Mouse (Mus musculus) neutrophil, adult 5-6 weeks (primary cell): ENCODE data around the gene Pkn1. TPM values are rescaled to one million over a fixed set of nuclear protein-coding genes. Genes with fewer than 3 reads are reported as not detected.

Experiments
- ATAC-seq: fragments of 151-379, 151-347 bp; 2 replicates; pipeline ENCODE4 v1.8.0; 2017; ENCODE audit warnings: mild to moderate bottlenecking, moderate TSS enrichment; ENCODE audit not compliant: insufficient number of reproducible peaks, poor library complexity, low FRiP score, severe bottlenecking; ENCODE audit errors: extremely low read depth
- total RNA-seq: library from RNA; stranded (forward); fragments of 200-1000 nt; gene quantifications from 2 replicates; pipeline ENCODE4 v1.2.3, GENCODE M21; 2017

The Pkn1 gene
- total RNA-seq, 1 experiment from 2014 or later, result 387 TPM

DNA sequence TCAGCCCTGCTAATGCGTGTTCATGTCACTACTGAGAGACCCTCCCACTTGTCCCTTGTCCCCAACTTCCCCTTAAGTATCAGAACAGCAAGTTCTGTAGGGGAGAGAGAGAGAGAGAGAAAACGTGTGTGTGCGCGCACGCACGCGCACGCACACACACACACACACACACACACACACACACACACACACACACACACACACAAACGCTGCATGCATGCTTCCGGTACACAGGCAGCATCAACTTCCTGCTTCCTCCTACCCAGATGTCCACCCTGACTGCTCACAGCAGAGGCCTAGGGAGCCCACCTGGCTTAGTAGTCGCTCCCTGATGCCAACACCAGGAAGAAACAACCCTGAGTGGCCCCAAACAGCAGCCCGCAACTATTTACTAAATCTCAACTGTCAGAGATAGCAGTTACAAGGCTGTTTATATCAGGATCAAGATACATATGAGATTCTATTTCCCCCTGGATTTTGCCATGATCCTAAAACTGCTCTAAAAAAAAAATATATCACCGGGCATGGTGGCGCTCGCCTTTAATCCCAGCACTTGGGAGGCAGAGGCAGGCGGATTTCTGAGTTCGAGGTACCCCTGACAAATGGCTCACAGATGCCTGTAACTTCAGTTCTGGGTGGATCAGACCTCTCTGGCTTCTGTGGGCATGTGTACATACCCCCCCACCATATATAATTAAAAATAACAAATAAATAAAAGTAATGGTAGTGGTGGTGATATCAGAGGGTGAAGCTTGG is 3.5 kb downstream of the Pkn1 start:
- peak; percentile 25; the same call in 1 of the 2 replicates for ATAC-seq

DNA sequence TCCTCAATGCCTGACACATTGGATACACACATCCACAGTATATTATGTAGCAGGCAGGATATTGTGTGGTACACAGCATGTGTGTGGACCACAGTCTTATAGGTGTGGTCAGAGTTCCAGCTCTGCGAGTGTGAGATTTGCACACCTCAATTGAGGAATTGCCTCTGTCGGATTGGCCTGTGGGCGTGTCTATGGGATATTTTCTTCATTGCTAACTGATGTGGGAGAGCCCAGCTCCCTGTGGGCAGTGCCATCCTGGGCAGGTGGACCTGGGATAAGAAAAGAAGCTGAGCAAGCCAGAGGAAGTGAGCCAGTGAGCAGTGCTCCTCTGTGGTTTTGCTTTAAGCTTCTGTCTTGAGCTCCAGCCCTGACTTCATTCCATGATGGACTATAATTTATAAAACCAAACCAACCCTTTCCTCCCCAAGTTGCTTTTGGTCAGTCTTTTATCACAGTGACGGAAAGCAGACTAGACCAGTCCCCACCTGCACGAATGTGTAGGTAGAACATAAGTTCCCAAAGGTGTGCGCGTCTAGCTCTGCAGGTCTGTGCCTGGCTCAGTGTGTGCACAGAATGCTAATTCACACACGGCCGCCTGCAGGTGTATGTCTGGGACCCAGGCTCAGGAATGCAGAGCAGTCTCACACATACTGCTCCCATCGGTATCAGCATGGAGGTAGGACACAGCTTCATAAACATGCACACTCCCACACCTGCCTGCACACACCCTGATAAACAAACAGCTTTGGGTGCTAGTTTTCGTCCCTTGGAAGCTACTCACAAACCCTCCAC is 4.4 kb downstream of the Pkn1 start:
- no peak for ATAC-seq

DNA sequence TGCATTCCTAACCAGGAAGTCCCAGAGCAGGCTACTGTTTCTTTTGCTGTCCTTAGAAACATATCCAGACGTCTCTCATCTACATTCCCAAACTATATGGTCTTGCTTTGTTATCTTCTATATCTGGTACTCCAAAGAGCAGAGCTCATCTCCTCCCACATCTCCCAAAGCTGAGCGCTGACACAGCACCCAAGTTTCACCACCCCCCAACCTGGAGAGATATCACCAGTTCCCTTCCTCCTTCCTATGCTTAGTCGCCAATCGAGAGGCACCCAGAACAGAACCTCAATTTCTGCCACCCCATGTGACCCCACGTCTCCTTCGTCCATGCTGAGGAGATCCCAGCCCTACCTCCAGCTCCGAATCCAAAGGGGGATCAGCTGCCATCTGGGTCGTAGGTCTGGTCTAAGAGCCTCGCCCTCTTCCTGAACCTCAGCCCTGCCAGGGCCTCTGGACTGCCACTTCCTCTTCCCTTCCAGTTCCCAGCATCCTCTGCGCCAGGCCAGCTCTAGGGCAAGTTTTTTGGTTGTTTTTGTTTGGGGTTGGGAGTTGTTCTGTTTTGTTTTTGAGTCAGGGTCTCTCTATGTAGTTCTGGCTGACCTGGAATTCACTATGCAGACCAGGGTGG is 5.3 kb downstream of the Pkn1 start:
- 0 out of 2 replicates have a peak, but pooled peaks have one; percentile 23 for ATAC-seq

DNA sequence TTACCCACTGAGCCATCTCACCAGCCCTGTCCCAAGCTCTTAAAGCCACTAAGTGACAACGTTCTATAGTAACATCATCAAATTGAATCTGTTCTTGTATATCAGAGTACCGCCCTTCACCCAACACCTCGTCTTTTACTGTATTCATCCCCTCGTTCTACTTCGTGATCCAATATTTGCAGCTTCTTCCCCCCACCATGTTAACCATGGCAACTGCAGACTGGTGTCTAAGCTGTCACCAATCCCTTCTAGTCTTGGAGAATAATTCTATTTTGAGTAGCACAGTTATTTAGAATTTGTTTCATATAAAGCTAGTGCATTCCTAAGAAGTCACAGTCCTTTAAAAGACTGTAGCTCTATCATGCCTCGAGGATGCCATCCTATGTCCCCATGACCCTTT is 9.7 kb downstream of the Pkn1 start:
- no peak for ATAC-seq

DNA sequence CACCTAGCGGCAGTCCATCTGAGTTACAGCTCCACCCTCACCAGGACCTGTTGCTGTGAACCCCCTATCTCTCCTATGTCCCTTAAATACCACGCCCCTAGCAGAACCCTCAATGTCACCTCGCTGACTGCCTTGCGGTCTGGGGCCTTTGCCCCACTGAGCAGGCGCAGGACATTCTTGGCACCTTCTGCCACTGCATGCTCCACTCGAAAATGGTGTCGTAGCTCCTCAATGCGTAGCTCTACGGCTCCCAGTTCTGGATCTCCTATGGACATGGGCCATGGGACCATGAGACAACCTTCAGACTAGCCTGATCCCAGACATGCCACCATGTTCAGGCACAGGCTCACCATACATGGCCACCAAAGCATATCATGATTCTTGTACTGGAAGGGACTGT is 14.5 kb downstream of the Pkn1 start:
- no peak for ATAC-seq

DNA sequence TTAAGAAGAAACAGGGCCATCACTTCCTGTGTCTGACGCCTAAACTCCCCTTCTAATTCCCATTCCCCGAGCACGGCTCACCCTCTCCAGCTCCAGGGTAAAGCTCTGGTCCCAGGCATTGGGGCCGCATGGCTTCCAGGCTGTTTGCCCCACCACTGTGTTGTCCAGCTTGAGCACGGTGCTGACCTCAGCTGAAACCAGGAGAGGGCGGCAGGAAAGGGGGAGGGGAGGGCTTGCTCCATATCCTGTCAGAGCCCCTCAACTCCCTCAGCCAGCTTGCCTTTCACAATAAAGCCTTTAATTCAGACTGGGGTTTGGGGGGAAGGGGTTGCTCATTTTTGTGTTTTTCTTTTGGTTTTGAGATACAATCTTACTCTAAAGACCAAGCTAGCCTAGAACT is 17.9 kb downstream of the Pkn1 start:
- ATAC-seq, result no peak

DNA sequence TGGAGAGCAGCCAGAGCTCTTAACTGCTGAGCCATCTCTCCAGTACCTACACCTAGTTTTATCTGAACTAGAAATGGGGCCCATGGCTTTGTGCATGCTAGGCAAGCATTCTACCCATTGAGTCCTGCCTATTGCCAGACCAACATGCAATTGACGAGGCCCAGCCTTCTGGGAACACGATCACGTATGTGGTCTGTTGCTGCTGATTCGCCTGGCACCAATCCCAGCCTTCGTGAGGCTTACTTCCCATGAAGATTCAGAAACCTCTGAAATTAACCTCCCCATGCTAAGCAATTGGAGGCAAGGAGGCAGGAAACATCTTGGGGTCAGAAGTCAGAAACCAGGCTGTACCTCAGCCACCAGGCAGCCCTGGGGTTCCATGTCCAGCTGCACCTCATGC is 18.4 kb downstream of the Pkn1 start:
- ATAC-seq, result no peak

DNA sequence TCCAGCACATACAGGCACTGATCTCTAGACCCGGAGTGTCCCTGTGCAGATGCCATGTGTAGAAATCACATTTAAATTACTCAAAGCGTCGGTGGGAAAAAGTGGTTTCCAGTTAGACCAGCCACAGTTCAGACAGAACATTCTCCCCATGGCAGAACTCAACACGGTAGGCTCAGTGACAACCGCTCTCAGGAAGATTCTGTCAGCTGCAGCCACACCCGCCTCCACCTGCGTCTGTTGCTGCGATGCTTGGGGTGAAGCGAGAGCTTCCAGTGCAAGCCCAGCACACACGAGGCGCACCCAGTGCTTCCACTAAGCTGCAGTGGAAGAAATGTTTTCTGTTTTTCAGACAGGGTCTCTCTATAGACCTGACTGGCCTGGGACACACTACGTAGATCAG is 19.1 kb downstream of the Pkn1 start:
- ATAC-seq, result no peak

DNA sequence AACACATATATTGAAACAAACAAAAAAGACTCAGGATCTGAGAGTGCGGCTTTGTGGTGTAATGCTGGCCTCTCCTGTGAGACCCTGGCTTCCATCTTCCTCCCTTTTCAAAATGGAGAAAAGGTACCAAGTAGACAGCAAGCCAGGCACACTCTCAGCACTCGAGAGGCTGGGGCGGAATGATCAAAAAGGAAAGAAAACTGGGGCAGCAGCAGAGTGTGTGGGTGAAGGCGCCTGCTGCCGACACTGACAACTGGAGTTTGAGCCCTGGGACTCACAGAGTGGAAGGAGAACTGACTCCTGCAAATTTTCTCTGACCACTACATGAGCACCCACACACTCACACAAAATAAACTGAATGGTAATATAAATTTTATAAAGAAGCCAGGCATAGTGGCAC is 24.5 kb downstream of the Pkn1 start:
- no peak for ATAC-seq

DNA sequence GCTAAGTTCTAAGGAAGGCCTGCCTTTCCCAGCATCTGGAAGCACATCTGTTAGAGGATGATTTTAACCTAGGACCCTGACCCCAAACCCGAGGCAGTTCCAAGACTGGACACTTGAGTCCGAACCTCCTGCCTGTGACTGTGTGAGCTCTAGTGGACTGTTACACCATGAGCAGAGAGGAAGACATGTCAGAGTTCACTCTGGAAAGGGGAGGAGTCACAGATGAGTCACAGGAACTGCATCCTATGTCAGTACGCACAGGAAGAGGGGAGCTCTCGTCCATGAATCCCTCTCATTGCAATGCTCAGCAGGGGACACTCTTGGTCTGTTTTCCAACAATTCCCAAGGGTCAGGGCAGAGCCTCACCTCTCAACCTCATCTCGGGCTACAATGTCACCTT is 26.0 kb downstream of the Pkn1 start:
- ATAC-seq, result no peak

DNA sequence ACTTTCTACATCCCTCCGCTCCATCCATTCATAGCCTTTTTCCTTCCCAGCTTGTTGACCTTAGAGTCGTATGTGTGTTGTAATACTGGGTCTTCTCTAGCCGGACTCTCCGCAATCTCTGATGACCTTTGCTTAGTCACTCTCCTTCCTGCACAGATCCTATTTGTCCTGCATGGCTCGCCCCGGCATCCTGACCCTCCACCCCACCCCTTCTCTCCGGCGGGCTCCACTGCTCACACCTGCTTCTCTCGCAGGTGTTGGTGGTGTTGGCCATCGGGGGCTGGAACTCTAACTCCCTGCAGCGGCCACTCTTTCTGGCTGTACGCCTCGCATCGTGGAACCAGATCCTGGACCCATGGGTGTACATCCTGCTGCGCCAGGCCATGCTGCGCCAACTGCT is 30.0 kb downstream of the Pkn1 start:
- no peak for ATAC-seq

DNA sequence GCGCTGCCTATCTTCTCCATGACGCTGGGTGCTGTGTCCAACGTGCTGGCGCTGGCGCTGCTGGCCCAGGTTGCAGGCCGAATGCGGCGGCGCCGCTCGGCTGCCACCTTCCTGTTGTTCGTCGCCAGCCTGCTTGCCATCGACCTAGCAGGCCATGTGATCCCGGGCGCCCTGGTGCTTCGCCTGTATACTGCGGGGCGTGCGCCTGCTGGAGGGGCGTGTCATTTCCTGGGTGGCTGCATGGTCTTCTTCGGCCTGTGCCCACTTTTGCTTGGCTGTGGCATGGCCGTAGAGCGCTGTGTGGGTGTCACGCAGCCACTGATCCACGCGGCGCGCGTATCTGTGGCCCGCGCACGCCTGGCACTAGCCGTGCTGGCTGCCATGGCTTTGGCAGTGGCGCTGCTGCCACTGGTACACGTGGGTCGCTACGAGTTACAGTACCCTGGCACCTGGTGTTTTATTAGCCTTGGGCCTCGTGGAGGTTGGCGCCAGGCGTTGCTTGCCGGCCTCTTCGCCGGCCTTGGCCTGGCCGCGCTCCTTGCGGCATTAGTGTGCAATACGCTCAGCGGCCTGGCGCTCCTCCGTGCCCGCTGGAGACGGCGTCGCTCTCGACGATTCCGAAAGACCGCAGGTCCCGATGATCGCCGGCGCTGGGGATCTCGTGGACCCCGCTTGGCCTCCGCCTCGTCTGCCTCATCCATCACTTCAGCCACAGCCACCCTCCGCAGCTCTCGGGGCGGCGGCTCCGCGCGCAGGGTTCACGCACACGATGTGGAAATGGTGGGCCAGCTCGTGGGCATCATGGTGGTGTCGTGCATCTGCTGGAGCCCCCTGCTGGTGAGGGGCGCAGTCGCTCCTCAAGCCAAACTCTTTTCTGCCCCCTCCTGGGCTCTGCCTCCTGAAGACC is 30.7 kb downstream of the Pkn1 start:
- peak; percentile 21; the same call in 1 of the 2 replicates for ATAC-seq

DNA sequence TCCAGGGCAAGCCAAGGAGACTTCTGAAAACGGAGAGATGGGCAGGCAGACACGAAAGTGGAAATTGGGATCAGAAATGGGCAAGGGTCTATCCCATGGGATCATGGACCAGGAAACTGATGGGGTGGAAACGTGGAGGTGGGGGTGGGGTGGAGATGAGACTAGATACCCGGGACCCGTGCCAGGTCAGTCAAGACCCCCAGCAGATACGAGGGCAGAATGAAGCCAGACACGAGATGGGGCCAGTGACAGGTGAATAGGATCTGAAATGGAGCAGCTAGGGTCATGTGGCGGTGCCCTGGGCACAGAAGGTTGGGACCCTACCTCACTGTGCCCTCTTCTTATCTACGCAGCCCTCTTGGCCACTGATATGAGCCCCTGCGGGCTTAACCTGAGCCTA is 31.5 kb downstream of the Pkn1 start:
- no peak for ATAC-seq

DNA sequence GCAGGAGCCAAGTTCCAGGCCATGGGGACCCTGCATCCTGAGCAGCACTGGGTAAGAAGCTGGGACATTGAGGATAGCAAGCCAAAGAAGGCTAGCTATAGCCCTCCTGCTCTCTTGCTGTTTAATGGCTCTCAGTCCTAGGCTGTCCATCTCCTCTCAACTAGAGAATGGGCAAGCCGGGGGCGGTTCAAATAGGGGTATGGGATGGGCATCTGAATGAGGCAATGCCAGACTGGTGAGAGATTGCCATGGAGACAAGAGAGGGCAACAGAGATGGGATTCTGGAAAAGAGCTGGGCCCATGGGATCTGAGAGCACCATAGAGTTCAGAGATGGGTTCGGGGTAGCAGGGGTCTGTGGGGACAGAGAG is 32.1 kb downstream of the Pkn1 start:
- ATAC-seq, result no peak

DNA sequence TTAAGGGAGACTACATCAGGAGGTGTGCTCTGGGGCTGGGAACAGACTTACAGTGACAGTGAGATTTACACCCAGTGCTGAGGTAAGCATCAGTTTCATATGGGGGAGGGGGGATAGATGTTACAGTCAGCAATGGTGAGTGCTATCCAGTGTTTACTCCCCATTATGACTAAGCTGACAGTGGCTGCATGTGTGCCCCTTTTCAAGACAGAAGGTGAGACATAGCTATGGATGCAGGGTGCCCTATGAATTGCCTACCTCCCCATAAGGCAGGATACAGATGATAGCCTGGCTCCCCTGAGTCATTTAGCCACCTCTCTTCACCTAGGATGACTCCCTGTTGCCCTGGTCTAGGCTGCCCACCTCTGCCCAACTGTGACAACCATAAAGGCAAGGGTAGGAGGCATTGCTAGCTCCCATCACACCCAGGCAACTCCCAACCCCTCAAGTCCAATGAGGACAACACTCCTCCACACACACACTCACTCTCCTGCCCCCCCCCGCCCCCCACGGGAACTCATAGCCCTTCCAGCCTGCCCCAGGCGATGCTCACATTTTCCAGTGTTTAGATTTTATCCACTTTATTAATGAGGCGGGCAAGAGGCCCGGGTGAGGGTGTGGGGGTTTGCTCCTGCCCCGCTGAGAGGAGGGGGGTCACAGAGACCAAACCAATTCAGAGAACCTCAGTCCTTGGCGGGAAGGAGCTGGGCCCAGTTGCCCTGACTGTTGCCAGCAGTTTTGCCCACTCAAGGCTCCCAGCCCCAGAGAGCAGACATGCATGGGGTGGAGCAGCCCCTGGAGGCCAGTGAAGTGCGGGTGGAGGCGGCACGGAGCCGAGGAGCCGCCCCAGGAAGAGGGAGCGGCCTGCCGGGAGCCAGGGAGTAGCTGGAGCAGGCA is 32.8 kb downstream of the Pkn1 start, which contains the start of gene Ptger1:
Gene Ptger1 (plus strand): TSS at position 710 of the 897 bp plus-strand sequence.
- no peak for ATAC-seq

DNA sequence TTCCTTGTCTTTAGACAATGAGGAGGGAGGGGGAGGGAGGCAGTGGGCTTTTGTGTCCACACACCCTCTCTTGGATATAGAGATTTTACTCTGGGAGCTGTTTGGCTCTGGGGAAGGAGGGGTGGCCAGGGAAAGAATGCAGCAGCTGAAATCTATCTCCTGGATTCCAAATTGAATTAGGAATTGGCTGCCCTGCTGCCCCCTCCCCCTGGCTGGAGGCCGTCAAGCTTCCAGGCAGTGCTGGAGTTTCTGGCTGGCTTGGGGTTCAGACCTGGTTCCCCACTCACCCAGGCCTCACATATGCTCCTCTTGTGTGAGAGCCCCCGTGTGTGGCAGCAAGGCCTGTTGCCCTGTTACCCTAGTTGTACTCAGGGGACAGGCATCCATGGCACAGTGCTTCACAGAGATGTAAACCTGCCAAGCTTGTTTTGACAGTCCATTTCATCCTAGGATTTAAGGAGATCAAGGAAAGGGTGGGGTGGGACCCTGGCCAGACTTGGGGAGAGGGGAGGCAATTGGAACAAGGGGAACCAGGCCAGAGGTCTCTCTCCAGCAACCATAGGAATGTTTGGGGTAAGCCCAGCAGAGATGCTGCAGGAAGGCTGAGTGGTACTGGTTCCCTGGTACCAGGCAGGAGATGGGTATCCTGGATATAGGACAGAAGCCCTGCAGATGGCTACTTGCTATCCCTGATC is 33.9 kb downstream of the Pkn1 start:
- no peak for ATAC-seq

DNA sequence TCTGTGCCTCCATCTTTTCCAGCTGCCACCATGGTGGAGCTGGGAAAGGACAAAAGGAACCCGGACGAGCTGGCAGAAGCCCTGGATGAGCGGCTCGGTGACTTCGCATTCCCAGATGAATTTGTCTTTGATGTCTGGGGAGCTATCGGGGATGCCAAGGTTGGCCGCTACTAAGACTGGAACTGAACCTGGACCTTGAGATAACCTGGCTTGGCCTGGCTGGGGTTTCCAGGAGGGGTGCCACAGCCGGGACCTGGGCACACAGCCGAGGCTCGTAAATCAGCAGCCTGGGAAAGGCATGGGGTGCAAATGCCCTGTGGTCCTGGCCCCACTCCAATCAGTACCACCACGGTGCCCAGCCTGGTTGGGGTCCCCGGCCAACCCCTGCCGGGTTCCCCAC is 34.9 kb downstream of the Pkn1 start:
- no peak for ATAC-seq
